Mouse (Mus musculus) heart, postnatal 10 days (tissue): ENCODE measurements around the gene Hist1h2bb. TPM values are rescaled to one million over a fixed set of nuclear protein-coding genes. Genes with fewer than 3 reads are reported as not detected.

Source experiments
- microRNA-seq, 2 experiments: library from miRNA; unstranded; fragments of <30 nt; microRNA quantifications; one replicate each; pipeline ENCODE4 v1.2.0; 2022
- total RNA-seq, 2 experiments: library from RNA; stranded (reverse); gene quantifications; 2 replicates each; pipeline ENCODE4 v1.2.3; 2021

The Hist1h2bb gene
- total RNA-seq, 2 experiments from 2014 or later = 105 to 106 TPM

Small RNA genes lying within 50 kb of the gene (microRNA-seq; reads per million reads assigned to microRNA genes)
- gene Gm44314 (0 reads per million in 2 experiments), gene Gm44484 (0 reads per million in 2 experiments)

Other genes with a start within 250 kb of the Hist1h2bb start
- gene Hist1h4h, start 215.7 kb upstream of the Hist1h2bb start, total RNA-seq = 100 to 1,000 TPM; 743 to 812 TPM
- gene Hist1h2af, start 212.8 kb upstream of the Hist1h2bb start, total RNA-seq = 100 to 1,000 TPM; 171 to 245 TPM
- gene Hist1h3g, start 211.3 kb upstream of the Hist1h2bb start, total RNA-seq = 10 to 100 TPM; 45.9 to 66.2 TPM
- gene Hist1h2bh, start 203.3 kb upstream of the Hist1h2bb start, total RNA-seq = 10 to 100 TPM in 1 of 2 experiments, 1 to 10 TPM in 1; 9.2 to 11.2 TPM
- gene Hist1h3f, start 202.7 kb upstream of the Hist1h2bb start, total RNA-seq = 10 to 100 TPM; 52.6 to 63.4 TPM
- 100 to 1,000 TPM; 308 to 354 TPM for gene Hist1h4f, start 195.1 kb upstream of the Hist1h2bb start, total RNA-seq
- 10 to 100 TPM; 16.9 to 20.1 TPM for gene Hist1h1d, start 193.5 kb upstream of the Hist1h2bb start, total RNA-seq
- 100 to 1,000 TPM; 125 to 161 TPM for gene Hist1h3e, start 184.4 kb upstream of the Hist1h2bb start, total RNA-seq
- gene Hist1h2ae, start 175.5 kb upstream of the Hist1h2bb start, total RNA-seq = 10 to 100 TPM; 38.7 to 42.6 TPM
- gene Hist1h2bg, start 175.3 kb upstream of the Hist1h2bb start, total RNA-seq = 100 to 1,000 TPM; 285 to 300 TPM
- 100 to 1,000 TPM; 116 to 129 TPM for gene Hist1h2bf, start 172.5 kb upstream of the Hist1h2bb start, total RNA-seq
- gene Hist1h2ad, start 172.4 kb upstream of the Hist1h2bb start, total RNA-seq = 10 to 100 TPM; 32.3 to 37.7 TPM
- 10 to 100 TPM; 26.2 to 30.6 TPM for gene Hist1h3d, start 171.0 kb upstream of the Hist1h2bb start, total RNA-seq
- gene Hist1h4d, start 165.1 kb upstream of the Hist1h2bb start, total RNA-seq = 100 to 1,000 TPM; 167 to 189 TPM
- gene Hist1h2be, start 125.6 kb upstream of the Hist1h2bb start, total RNA-seq = 10 to 100 TPM; 18.8 to 19.8 TPM
- 100 to 1,000 TPM; 138 to 168 TPM for gene Hist1h1e, start 124.2 kb upstream of the Hist1h2bb start, total RNA-seq
- 1 to 10 TPM; 5.1 to 6.2 TPM for gene Hist1h2ac, start 62.8 kb upstream of the Hist1h2bb start, total RNA-seq
- 10 to 100 TPM; 50.8 to 51.3 TPM for gene Hist1h2bc, start 62.5 kb upstream of the Hist1h2bb start, total RNA-seq
- gene Hist1h1t, start 50.9 kb upstream of the Hist1h2bb start, total RNA-seq = under 1 TPM; 0.29 to 0.67 TPM
- gene Hist1h4c, start 48.3 kb upstream of the Hist1h2bb start, total RNA-seq = 100 to 1,000 TPM; 105 to 116 TPM
- gene Hfe, start 35.9 kb upstream of the Hist1h2bb start, total RNA-seq = 10 to 100 TPM; 26.7 to 32.4 TPM
- 100 to 1,000 TPM; 299 to 383 TPM for gene Hist1h1c, start 7.9 kb upstream of the Hist1h2bb start, total RNA-seq
- gene Hist1h3c, start 1.1 kb upstream of the Hist1h2bb start, total RNA-seq = 100 to 1,000 TPM in 1 of 2 experiments, 10 to 100 TPM in 1; 84.0 to 101 TPM
- gene Hist1h2ab, start 4.4 kb downstream of the Hist1h2bb start, total RNA-seq = 100 to 1,000 TPM; 166 to 169 TPM
- gene Hist1h3b, start 5.5 kb downstream of the Hist1h2bb start, total RNA-seq = 100 to 1,000 TPM; 221 to 266 TPM
- gene Hist1h4b, start 10.3 kb downstream of the Hist1h2bb start, total RNA-seq = 100 to 1,000 TPM; 130 to 151 TPM
- gene Hist1h4a, start 14.5 kb downstream of the Hist1h2bb start, total RNA-seq = 100 to 1,000 TPM; 162 to 177 TPM
- 100 to 1,000 TPM; 160 to 202 TPM for gene Hist1h3a, start 15.7 kb downstream of the Hist1h2bb start, total RNA-seq
- gene Hist1h1a, start 16.9 kb downstream of the Hist1h2bb start, total RNA-seq = 100 to 1,000 TPM; 109 to 127 TPM
- gene Trim38, start 23.2 kb downstream of the Hist1h2bb start, total RNA-seq = not detected
- not detected for gene Slc17a2, start 60.3 kb downstream of the Hist1h2bb start, total RNA-seq
- not detected for gene Slc17a3, start 92.7 kb downstream of the Hist1h2bb start, total RNA-seq
- not detected for gene Slc17a1, start 121.0 kb downstream of the Hist1h2bb start, total RNA-seq
- not detected for gene Slc17a4, start 168.3 kb downstream of the Hist1h2bb start, total RNA-seq
- gene Hist1h2ba, start 187.4 kb downstream of the Hist1h2bb start, total RNA-seq = not detected
- gene Hist1h2aa, start 187.7 kb downstream of the Hist1h2bb start, total RNA-seq = not detected
- not detected for gene Scgn, start 244.5 kb downstream of the Hist1h2bb start, total RNA-seq